Mouse (Mus musculus) cerebellum, postnatal 36 days (tissue): ENCODE measurements at regions not wholly inside any gene's neighbourhood (a gene's known extent, or its start where the extent isn't known, plus 50 kb on each side); places are given as distances from the start of the nearest gene placed in this dataset.

ENCODE experiments used
- DNase-seq, 2 experiments: peaks; one replicate each; pipeline ENCODE4 v3.0.0; 2021 to 2022; ENCODE audit warnings: mixed read lengths in 2 of 2

GRCm38 (mm10) chr8:89259881-89260280 is 215.9 kb upstream of the Sall1 start:
- no peak for DNase-seq

GRCm38 (mm10) chr8:89246342-89246741 is 202.4 kb upstream of the Sall1 start:
- DNase-seq = no peak

GRCm38 (mm10) chr8:89245131-89245751 is 201.3 kb upstream of the Sall1 start:
- no peak for DNase-seq

GRCm38 (mm10) chr8:89241686-89242085 is 197.7 kb upstream of the Sall1 start:
- DNase-seq = no peak

GRCm38 (mm10) chr8:89239626-89240025 is 195.7 kb upstream of the Sall1 start:
- DNase-seq = peak; percentile 7

- DNase-seq = no peak
Observed at GRCm38 (mm10) chr8:89234041-89234440, 190.1 kb upstream of the Sall1 start.

GRCm38 (mm10) chr8:89232318-89232717 is 188.4 kb upstream of the Sall1 start:
- DNase-seq = no peak

GRCm38 (mm10) chr8:89229144-89229543 is 185.2 kb upstream of the Sall1 start:
- no peak for DNase-seq

- DNase-seq = no peak
Observed at GRCm38 (mm10) chr8:89220870-89221269, 176.9 kb upstream of the Sall1 start.

GRCm38 (mm10) chr8:89220381-89220780 is 176.4 kb upstream of the Sall1 start:
- no peak for DNase-seq

- no peak for DNase-seq
Observed at GRCm38 (mm10) chr8:89219156-89219555, 175.2 kb upstream of the Sall1 start.

GRCm38 (mm10) chr8:89217689-89218088 is 173.7 kb upstream of the Sall1 start:
- no peak for DNase-seq

GRCm38 (mm10) chr8:89211931-89212330 is 168.0 kb upstream of the Sall1 start:
- DNase-seq = no peak

- DNase-seq = no peak
Observed at GRCm38 (mm10) chr8:89210684-89211083, 166.7 kb upstream of the Sall1 start.

- DNase-seq = no peak
Observed at GRCm38 (mm10) chr8:89207891-89208290, 163.9 kb upstream of the Sall1 start.

- DNase-seq = no peak
Observed at GRCm38 (mm10) chr8:89202484-89203096, 158.6 kb upstream of the Sall1 start.

- DNase-seq = no peak
Observed at GRCm38 (mm10) chr8:89200301-89200700, 156.3 kb upstream of the Sall1 start.

- DNase-seq = no peak
Observed at GRCm38 (mm10) chr8:89185314-89185713, 141.4 kb upstream of the Sall1 start.

- DNase-seq = peak; percentile 13 to 19
Observed at GRCm38 (mm10) chr8:89175631-89176030, 131.7 kb upstream of the Sall1 start.

GRCm38 (mm10) chr8:89171561-89171960 is 127.6 kb upstream of the Sall1 start:
- no peak for DNase-seq

- no peak for DNase-seq
Observed at GRCm38 (mm10) chr8:89169484-89169883, 125.5 kb upstream of the Sall1 start.

GRCm38 (mm10) chr8:89167026-89167425 is 123.1 kb upstream of the Sall1 start:
- no peak for DNase-seq

GRCm38 (mm10) chr8:89156909-89157308 is 112.9 kb upstream of the Sall1 start:
- DNase-seq = no peak

GRCm38 (mm10) chr8:89153605-89154004 is 109.6 kb upstream of the Sall1 start:
- DNase-seq = no peak
